Comparison of ENCODE assay signal across 21 mouse cellular contexts in the genomic region with DNA sequence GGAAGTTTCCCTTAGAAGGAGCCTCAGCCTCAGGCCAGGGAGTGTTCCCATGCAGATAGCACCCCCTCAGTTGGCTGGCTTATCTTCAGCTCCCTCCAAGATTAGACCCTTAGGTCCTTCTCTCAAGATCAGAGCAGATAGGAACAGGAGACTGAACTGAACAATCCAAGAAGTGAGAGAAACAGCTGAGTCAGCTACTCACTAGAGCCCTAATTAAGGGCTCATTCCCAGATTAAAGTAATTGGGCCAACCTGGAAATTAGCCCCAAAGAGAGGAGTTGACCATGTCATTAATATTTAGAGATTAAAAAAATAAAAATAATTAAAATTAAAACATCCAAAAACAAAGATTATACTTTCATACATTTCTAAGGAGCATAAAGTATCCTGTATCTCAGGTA. TPM values are rescaled to one million over a fixed set of nuclear protein-coding genes. Genes with fewer than 3 reads are reported as not detected.
A peak's percentile ranks its signal among the peaks of the same experiment; 100 is the strongest.
DNase-seq lines count a peak whose midpoint lies in the region; TF ChIP-seq lines count a peak whose summit lies in the region.
"Had no signal": no experiment of that assay in that cellular context is flagged by ENCODE, and none has a peak within 500 bp of the region (broad histone marks: within the 10 kb centered on the region; RNA-seq: fewer than 3 reads in every experiment).

No protein-coding gene starts in this region.

- no peak for TF ChIP-seq CTCF in testis, adult 2 months (IDR thresholded peaks at IDR 0.05; ENCODE audit: control insufficient read depth, insufficient read depth, insufficient replicate concordance, low read depth, low read length)
- no peak for TF ChIP-seq CTCF in CH12.LX (conservative IDR thresholded peaks at IDR 0.05 in 1 of 2, IDR thresholded peaks at IDR 0.05 in 1 of 2; ENCODE audit: low read depth in 2 of 2, low read length in 2 of 2)

- no peak overlapping the region for H3K4me2 ChIP-seq in CH12.LX (ENCODE audit: insufficient read depth, low read depth, poor library complexity, severe bottlenecking)

- H3K4me3 ChIP-seq in testis, adult 2 months (ENCODE audit: control insufficient read depth, low read depth, low read length), result no peak overlapping the region
- H3K4me3 ChIP-seq in CH12.LX (replicated peaks in 1 of 3; ENCODE audit: low read depth in 2 of 3, low read length in 2 of 3, poor library complexity in 1 of 3) (no peak overlapping the region), ES-E14 (ENCODE audit: insufficient read depth in 1 of 2, low read depth in 1 of 2, low read length in 2 of 2, poor library complexity in 1 of 2, severe bottlenecking in 1 of 2) (no peak overlapping the region)

- TF ChIP-seq RAD21 in CH12.LX (IDR thresholded peaks at IDR 0.05; ENCODE audit: low read depth, low read length), result no peak

- H3K27me3 ChIP-seq in testis, adult 2 months (ENCODE audit: control insufficient read depth, insufficient read depth, low read length), result no peaks in the 10 kb centered on the region
- no peaks in the 10 kb centered on the region for H3K27me3 ChIP-seq in CH12.LX (replicated peaks)

- H3K9ac ChIP-seq in CH12.LX (ENCODE audit: insufficient read depth, low read depth), result no peak overlapping the region
- no peak overlapping the region for H3K9ac ChIP-seq in ES-E14 (ENCODE audit: insufficient read depth, low read depth, low read length, poor library complexity, severe bottlenecking)

- H3K9me3 ChIP-seq in CH12.LX (replicated peaks; ENCODE audit: low read length) (no peaks in the 10 kb centered on the region), ES-E14 (ENCODE audit: control insufficient read depth, insufficient read depth, low read depth, low read length) (no peaks in the 10 kb centered on the region)
- H3K9me3 ChIP-seq: G1E had no signal

- dilution Hi-C loops in CH12.LX (cut with MboI; ENCODE audit: extremely low pct_ligation_motif_present, extremely low pct_unique_long_range_greater_than_20kb, low sequenced_read_pairs), result no loop called here

- TF ChIP-seq EP300 in CH12.LX (IDR thresholded peaks at IDR 0.05; ENCODE audit: low read length), result no peak

- H3K79me2 ChIP-seq in CH12.LX (replicated peaks; ENCODE audit: control insufficient read depth, extremely low read depth, insufficient read depth, poor library complexity, severe bottlenecking), result no peaks in the 10 kb centered on the region

- no peak for DNase-seq in testis, postnatal 14 days (ENCODE audit: low spot score)
- no peak for DNase-seq in CH12.LX (ENCODE audit: extremely low read depth)
- DNase-seq in ES-E14 (ENCODE audit: low read depth, low spot score), result no peak
- no peak for DNase-seq in adrenal gland, postnatal 10 days
- no peak for DNase-seq in layer of hippocampus, adult 11-12 months (ENCODE audit: low spot score)
- DNase-seq: adrenal gland, adult 2 months; adrenal gland, adult 8-10 months; adrenal gland, postnatal 14 days; adrenal gland, postnatal 25 days; adrenal gland, postnatal 36 days; B cell, adult 2 months; cerebellum, adult 11 months; cerebellum, adult 11-12 months; cerebellum, adult 18-20 months; cerebellum, adult 2 months; cerebellum, adult 8-10 months; cerebellum, adult 9-10 months had no signal

- no peak for TF ChIP-seq POLR2A in testis, adult 2 months (IDR thresholded peaks at IDR 0.05; ENCODE audit: control insufficient read depth, low read depth, low read length)
- no peak for TF ChIP-seq POLR2A in CH12.LX (IDR thresholded peaks at IDR 0.05; ENCODE audit: low read depth, low read length)

- in situ Hi-C loops in CH12.LX (cut with MboI; ENCODE audit: low pct_ligation_motif_present, low pct_unique_long_range_greater_than_20kb, low sequenced_read_pairs) (no loop called here), ES-E14 (cut with MboI; ENCODE audit: low sequenced_read_pairs in 2 of 2, unreplicated experiment in 2 of 2) (no loop called here)

- H3K36me3 ChIP-seq in testis, adult 2 months (ENCODE audit: control insufficient read depth, insufficient read depth, low read length), result no peaks in the 10 kb centered on the region
- no peaks in the 10 kb centered on the region for H3K36me3 ChIP-seq in CH12.LX (replicated peaks in 1 of 2; ENCODE audit: control insufficient read depth in 1 of 2, insufficient read depth in 1 of 2, low read length in 1 of 2)
- no peaks in the 10 kb centered on the region for H3K36me3 ChIP-seq in ES-E14 (ENCODE audit: control insufficient read depth, insufficient read depth, low read length, poor library complexity, severe bottlenecking)
- H3K36me3 ChIP-seq: G1E had no signal

- peaks cover 2% of the 10 kb centered on the region for H3K4me1 ChIP-seq in testis, adult 2 months (ENCODE audit: control insufficient read depth, insufficient read depth, low read length)
- H3K4me1 ChIP-seq in CH12.LX (ENCODE audit: control insufficient read depth in 1 of 2, insufficient read depth in 2 of 2), result no peaks in the 10 kb centered on the region
- no peaks in the 10 kb centered on the region for H3K4me1 ChIP-seq in ES-E14 (ENCODE audit: control insufficient read depth in 2 of 2, insufficient read depth in 2 of 2, low read length in 2 of 2, poor library complexity in 1 of 2)

- peak overlapping the region; percentile 83 for H3K27ac ChIP-seq in testis, adult 2 months (ENCODE audit: control insufficient read depth, insufficient read depth, low read depth, low read length)
- H3K27ac ChIP-seq in CH12.LX (ENCODE audit: insufficient read depth, low read depth) (no peak overlapping the region), ES-E14 (ENCODE audit: insufficient read depth, low read depth, low read length, poor library complexity, severe bottlenecking) (no peak overlapping the region)

TF ChIP-seq in CH12.LX, 34 proteins besides CTCF, POLR2A, EP300 and RAD21:
- TF ChIP-seq IRF4 (IDR thresholded peaks at IDR 0.05; ENCODE audit: low read depth, low read length), result no peak
- no peak for TF ChIP-seq JUND (conservative IDR thresholded peaks at IDR 0.05; ENCODE audit: low read depth, low read length)
- no peak for TF ChIP-seq NRF1 (IDR thresholded peaks at IDR 0.05; ENCODE audit: low read depth, low read length)
- TF ChIP-seq MAZ (IDR thresholded peaks at IDR 0.05; ENCODE audit: low read depth, low read length), result no peak
- TF ChIP-seq SMC3 (IDR thresholded peaks at IDR 0.05; ENCODE audit: low read depth, low read length), result no peak
- no peak for TF ChIP-seq TCF12 (IDR thresholded peaks at IDR 0.05; ENCODE audit: low read depth, low read length)
- TF ChIP-seq MAFK (IDR thresholded peaks at IDR 0.05; ENCODE audit: insufficient replicate concordance, low read length), result peak; percentile 66
- TF ChIP-seq UBTF (IDR thresholded peaks at IDR 0.05; ENCODE audit: low read depth, low read length), result no peak

TF ChIP-seq in ES-E14, 5 proteins besides CTCF, POLR2A, EP300 and RAD21:
- peak; percentile 72; the same call in 1 of the 2 replicates for TF ChIP-seq MAFK (IDR thresholded peaks at IDR 0.05; ENCODE audit: insufficient read depth, low read depth, low read length)
- TF ChIP-seq HCFC1 (IDR thresholded peaks at IDR 0.05; ENCODE audit: borderline replicate concordance, insufficient read depth, low read length), result no peak

RNA-seq across cellular contexts. Expression of a gene that starts 35.0 kb away (rescaled TPM):
- polyA plus RNA-seq in testis, adult 2 months (2012; rRNA removed), result 2.7 and 4.2 TPM in 2 replicates
- total RNA-seq in CH12.LX (2012; rRNA removed), result 0.04 TPM in 1 of 2 replicates, not detected in the other
- not detected in 2 replicates for total RNA-seq in CH12.LX (2014; rRNA removed)
- not detected in 2 replicates for polyA plus RNA-seq in CH12.LX (2012; ENCODE audit: insufficient read length, low read depth)
- 0.37 and 1.0 TPM in 2 replicates for total RNA-seq in ES-E14 (2012; rRNA removed)
- total RNA-seq in adrenal gland, postnatal 10 days (2021), result 100 to 1,000 TPM in 1 of 2 experiments, 10 to 100 TPM in 1; 92.6 to 114 TPM
- total RNA-seq: MEL had no signal
- polyA plus RNA-seq: G1E, Patski had no signal

Comparison
In these comparisons a context has a peak if more than half of its experiments do, and no peak if none do; other contexts are left out.
1. RNA of a gene that starts 35.0 kb away (total RNA-seq): 92.6 to 114 TPM in adrenal gland, postnatal 10 days; 0.37 to 1.0 TPM in ES-E14 and 0.04 TPM in CH12.LX; every median in the first group is over 10 times any median in the second.